Mouse (Mus musculus) hindbrain, embryonic 10.5 days (tissue): ENCODE data around the gene Mtfmt. TPM values are rescaled to one million over a fixed set of nuclear protein-coding genes. Genes with fewer than 3 reads are reported as not detected.

ENCODE experiments used
- DNase-seq: peaks from one replicate; pipeline ENCODE4 v3.0.0-alpha.2; 2017; ENCODE audit warnings: low spot score
- H3K27ac ChIP-seq: fragments of 300-500 bp; sonication (generic); 2 replicates; pipeline ENCODE4 v1.5.1; 2016; ENCODE audit warnings: mild to moderate bottlenecking, moderate library complexity
- H3K27me3 ChIP-seq: fragments of 300-500 bp; sonication (generic); 2 replicates; pipeline ENCODE4 v1.6.1; 2016; ENCODE audit warnings: mild to moderate bottlenecking; ENCODE audit not compliant: poor library complexity, insufficient read depth, severe bottlenecking
- H3K36me3 ChIP-seq: fragments of 300-500 bp; sonication (generic); 2 replicates; pipeline ENCODE4 v1.6.1; 2016; ENCODE audit warnings: mild to moderate bottlenecking, moderate library complexity
- H3K4me1 ChIP-seq: fragments of 300-500 bp; sonication (generic); replicated peaks from 2 replicates; pipeline ENCODE4 v1.6.1; 2016; ENCODE audit warnings: mild to moderate bottlenecking
- H3K4me3 ChIP-seq: fragments of 300-500 bp; sonication (generic); 2 replicates; pipeline ENCODE4 v1.5.1; 2016; ENCODE audit warnings: mild to moderate bottlenecking, moderate library complexity
- H3K9me3 ChIP-seq: fragments of 300-500 bp; sonication (generic); 2 replicates; pipeline ENCODE4 v1.6.1; 2016; ENCODE audit warnings: mild to moderate bottlenecking, moderate library complexity
- WGBS: fragments of 180-500 bp; shearing (Covaris S2); methylation state at CpG from one replicate; pipeline ENCODE4 v1.1.7; 2016; 5-methylcytosine and 5-hydroxymethylcytosine counted together
- polyA plus RNA-seq: library from polyadenylated mRNA; unstranded; fragments of >200 nt; fragmentation: Nextera tagmentation; extraction: Ambion mirVana; gene quantifications from 2 replicates; pipeline ENCODE4 v1.2.1, GENCODE M21; 2016

Mtfmt gene
- polyA plus RNA-seq, 1 experiment from 2014 or later: 20.5 TPM

GRCm38 (mm10) chr9:65480071-65480470 lies 44.5 kb downstream of the Mtfmt start:
- DNase-seq: no peak
- no peaks in the 10 kb centered on the region for H3K4me1 ChIP-seq
- H3K27ac ChIP-seq: no peak overlapping the region
- peaks cover 98% of the 10 kb centered on the region for H3K36me3 ChIP-seq
- no peaks in the 10 kb centered on the region for H3K27me3 ChIP-seq
- H3K9me3 ChIP-seq: no peaks in the 10 kb centered on the region
- 81% methylated on average over 5 of the region's 5 CpGs for WGBS
- no peak overlapping the region for H3K4me3 ChIP-seq

- Histone ChIP-seq H3K27me3 (no peaks in the 10 kb centered on the region), H3K4me3 (no peak overlapping the region), H3K27ac (no peak overlapping the region), H3K36me3 (peaks cover 31% of the 10 kb centered on the region), H3K9me3 (no peaks in the 10 kb centered on the region), H3K4me1 (no peaks in the 10 kb centered on the region)
- DNase-seq: no peak
- 94% methylated on average over 3 of the region's 3 CpGs for WGBS
These were observed 55.9 kb downstream of the Mtfmt start for GRCm38 (mm10) chr9:65491476-65491875.

GRCm38 (mm10) chr9:65492351-65492750 lies 56.8 kb downstream of the Mtfmt start:
- DNase-seq: no peak
- no peaks in the 10 kb centered on the region for H3K9me3 ChIP-seq
- H3K27me3 ChIP-seq: no peaks in the 10 kb centered on the region
- H3K36me3 ChIP-seq: peaks cover 22% of the 10 kb centered on the region
- 86% methylated on average over 2 of the region's 2 CpGs for WGBS
- H3K4me3 ChIP-seq: no peak overlapping the region
- H3K27ac ChIP-seq: no peak overlapping the region
- H3K4me1 ChIP-seq: no peaks in the 10 kb centered on the region

GRCm38 (mm10) chr9:65492851-65493250 lies 57.3 kb downstream of the Mtfmt start:
- Histone ChIP-seq H3K9me3 (no peaks in the 10 kb centered on the region), H3K27me3 (no peaks in the 10 kb centered on the region), H3K36me3 (peaks cover 17% of the 10 kb centered on the region), H3K27ac (no peak overlapping the region), H3K4me3 (no peak overlapping the region), H3K4me1 (no peaks in the 10 kb centered on the region)
- 89% methylated on average over 4 of the region's 4 CpGs for WGBS
- DNase-seq: no peak

GRCm38 (mm10) chr9:65502146-65502545 lies 66.6 kb downstream of the Mtfmt start:
- 0 out of 2 replicates have a peak, but pooled peaks cover 5% of the 10 kb centered on the region for H3K4me1 ChIP-seq
- no peak overlapping the region for H3K27ac ChIP-seq
- no peak overlapping the region for H3K4me3 ChIP-seq
- 68% methylated on average over 8 of the region's 8 CpGs for WGBS
- H3K27me3 ChIP-seq: no peaks in the 10 kb centered on the region
- peak; percentile 40 for DNase-seq
- no peaks in the 10 kb centered on the region for H3K9me3 ChIP-seq
- no peaks in the 10 kb centered on the region for H3K36me3 ChIP-seq

Other genes starting within 250 kb of the Mtfmt start
- gene Parp16, start 240.4 kb upstream of the Mtfmt start, polyA plus RNA-seq: 7.7 and 8.0 TPM in 2 replicates
- gene Cilp, start 170.6 kb upstream of the Mtfmt start, polyA plus RNA-seq: 0.25 TPM in 1 of 2 replicates, not detected in the other
- gene Clpx, start 141.5 kb upstream of the Mtfmt start, polyA plus RNA-seq: 35.3 and 42.1 TPM in 2 replicates
- gene Pdcd7, start 89.7 kb upstream of the Mtfmt start, polyA plus RNA-seq: 8.6 and 11.6 TPM in 2 replicates
- gene Ubap1l, start 74.7 kb upstream of the Mtfmt start, polyA plus RNA-seq: 0.10 and 0.41 TPM in 2 replicates
- gene Kbtbd13, start 44.1 kb upstream of the Mtfmt start, polyA plus RNA-seq: 0.80 and 0.85 TPM in 2 replicates
- gene Rasl12, start 37.3 kb upstream of the Mtfmt start, polyA plus RNA-seq: 6.3 and 7.8 TPM in 2 replicates
- gene Slc51b, start 12.8 kb upstream of the Mtfmt start, polyA plus RNA-seq: not detected in 2 replicates
- gene Spg21, start 25.2 kb downstream of the Mtfmt start, polyA plus RNA-seq: 98.2 and 102 TPM in 2 replicates
- gene Ankdd1a, start 84.4 kb downstream of the Mtfmt start, polyA plus RNA-seq: 0.11 TPM in 1 of 2 replicates, not detected in the other
- gene Plekho2, start 144.3 kb downstream of the Mtfmt start, polyA plus RNA-seq: 14.5 and 15.2 TPM in 2 replicates
- 24.2 and 27.2 TPM in 2 replicates for gene Pif1, start 151.4 kb downstream of the Mtfmt start, polyA plus RNA-seq
- gene Rbpms2, start 193.9 kb downstream of the Mtfmt start, polyA plus RNA-seq: 28.4 and 32.5 TPM in 2 replicates
- 242 and 269 TPM in 2 replicates for gene Oaz2, start 232.2 kb downstream of the Mtfmt start, polyA plus RNA-seq